Mouse (Mus musculus): ENCODE measurements around the gene Dlat.

Gene Dlat

DNA sequence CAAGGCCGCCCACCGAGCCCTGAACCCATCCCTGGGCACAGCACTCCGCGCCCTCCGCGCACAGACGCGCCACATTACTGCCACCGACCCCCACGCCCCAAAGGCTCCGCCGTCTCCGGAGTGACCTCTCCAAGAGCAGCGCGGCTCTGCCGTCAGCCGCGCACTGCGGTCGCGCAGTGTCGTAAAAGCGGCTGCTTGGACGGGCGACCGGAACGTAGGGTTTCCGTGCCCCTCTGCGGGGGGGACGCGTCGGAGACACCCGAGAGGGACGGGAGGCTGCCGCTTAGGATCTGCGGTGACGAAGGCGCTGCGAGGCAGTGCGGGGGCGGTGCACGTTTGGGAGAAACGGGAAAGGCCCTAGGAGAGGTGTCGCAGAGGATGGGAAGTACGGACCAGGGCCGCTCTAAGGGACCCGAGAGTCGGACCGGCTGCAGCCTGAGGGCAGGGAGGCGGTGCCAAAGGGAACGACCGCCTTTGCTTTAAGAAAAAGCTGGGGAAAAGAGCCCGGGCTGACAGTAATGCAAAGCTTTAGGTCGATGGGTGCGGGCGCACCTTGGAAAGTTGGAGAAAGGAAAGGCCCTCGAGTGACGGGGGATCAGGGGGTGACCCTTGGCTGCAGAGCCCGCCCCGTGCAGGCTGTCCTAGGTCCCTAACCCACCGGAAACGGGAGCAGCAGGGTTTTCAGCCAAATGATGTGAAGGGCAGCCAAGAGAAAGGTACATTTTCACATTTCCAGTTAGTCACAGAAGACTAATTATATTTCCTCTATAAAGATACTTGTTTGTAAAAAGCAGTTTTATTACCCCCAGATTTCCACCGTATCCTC, at the start of gene Dlat:
Gene Dlat, minus strand, starts transcription at position 389 of the 826 bp plus-strand sequence.
- in situ Hi-C loops (cut with MboI, MseI) = loop anchor here (5.0 kb wide), 1 partner anchor 37 kb away; no protein-coding TSS in a partner anchor

GRCm38 (mm10) chr9:50709108-50709507, 49.5 kb upstream of the Dlat start:
- in situ Hi-C loops (cut with MboI, MseI) = no loop called here

- in situ Hi-C loops (cut with MboI, MseI) = no loop called here
Measured at GRCm38 (mm10) chr9:50704907-50705306, 45.3 kb upstream of the Dlat start.

- in situ Hi-C loops (cut with MboI, MseI) = no loop called here
Measured at GRCm38 (mm10) chr9:50700921-50701691, 41.5 kb upstream of the Dlat start.

GRCm38 (mm10) chr9:50698418-50699409, 39.1 kb upstream of the Dlat start:
- in situ Hi-C loops (cut with MboI, MseI) = loop anchor here (5.0 kb wide), 1 partner anchor 34 kb away; no protein-coding TSS in a partner anchor

DNA sequence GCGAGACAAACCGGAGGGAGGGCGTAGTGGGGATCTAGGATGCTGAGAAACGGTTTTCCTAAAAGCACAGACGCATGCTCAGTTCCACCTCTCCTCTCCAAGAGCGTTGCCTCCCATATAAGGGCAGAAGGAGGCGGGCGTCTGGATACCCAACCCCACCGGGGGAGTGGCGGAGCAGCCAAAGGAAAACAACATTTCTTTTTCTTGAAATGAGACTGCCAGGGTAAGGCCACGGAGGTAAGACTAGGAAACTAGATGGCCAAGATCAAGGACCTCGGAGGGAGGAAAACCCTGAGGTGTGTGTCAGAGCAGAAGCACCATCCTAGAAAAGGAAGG, 38.1 kb upstream of the Dlat start:
- in situ Hi-C loops (cut with MboI, MseI) = loop anchor here (5.0 kb wide), 1 partner anchor 35 kb away; no protein-coding TSS in a partner anchor

GRCm38 (mm10) chr9:50696851-50697705, 37.5 kb upstream of the Dlat start:
- in situ Hi-C loops (cut with MboI, MseI) = loop anchor here (5.0 kb wide), 1 partner anchor 35 kb away; no protein-coding TSS in a partner anchor

DNA sequence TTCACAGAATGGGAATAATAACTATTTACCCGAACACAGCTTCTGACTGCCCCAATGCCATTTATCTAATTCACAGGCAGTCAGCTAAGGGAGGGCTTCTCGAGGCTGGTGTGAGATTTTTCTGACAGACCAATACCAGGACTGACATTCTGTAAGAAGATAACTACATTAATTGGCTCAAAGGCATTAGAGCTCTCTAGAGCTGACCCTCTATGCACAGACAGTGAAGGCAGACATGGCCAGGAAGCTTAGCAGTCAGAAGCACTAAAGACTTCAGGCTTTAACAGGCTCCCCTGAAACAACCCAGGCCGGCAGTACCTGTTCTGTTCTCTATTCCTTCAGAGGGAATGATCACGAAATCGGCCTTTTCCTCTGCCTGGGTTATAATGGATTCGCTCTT, 35.6 kb upstream of the Dlat start:
- in situ Hi-C loops (cut with MboI, MseI) = loop anchor here (5.0 kb wide), 1 partner anchor 37 kb away; no protein-coding TSS in a partner anchor

DNA sequence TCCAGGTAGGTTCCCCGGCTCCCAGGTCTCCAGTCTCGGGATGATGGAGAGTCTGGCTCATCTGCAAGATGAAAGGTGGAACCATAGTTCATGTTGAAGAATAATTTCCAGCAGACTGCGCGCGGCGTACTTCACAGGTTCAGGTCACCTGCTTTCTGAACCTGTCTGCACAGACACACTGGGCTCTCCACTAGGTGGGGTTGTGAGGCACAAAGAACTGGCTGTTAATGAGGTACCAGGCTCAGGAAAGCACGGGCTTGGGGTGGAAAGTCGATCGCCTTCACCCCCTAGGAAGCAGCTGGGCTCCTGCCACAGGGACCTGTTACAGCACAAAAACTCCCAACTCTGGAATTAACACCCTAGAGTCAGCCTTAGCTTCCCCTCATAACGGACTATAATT, 34.1 kb upstream of the Dlat start:
- in situ Hi-C loops (cut with MboI, MseI) = no loop called here

GRCm38 (mm10) chr9:50692626-50693580, 33.3 kb upstream of the Dlat start:
- in situ Hi-C loops (cut with MboI, MseI) = no loop called here

DNA sequence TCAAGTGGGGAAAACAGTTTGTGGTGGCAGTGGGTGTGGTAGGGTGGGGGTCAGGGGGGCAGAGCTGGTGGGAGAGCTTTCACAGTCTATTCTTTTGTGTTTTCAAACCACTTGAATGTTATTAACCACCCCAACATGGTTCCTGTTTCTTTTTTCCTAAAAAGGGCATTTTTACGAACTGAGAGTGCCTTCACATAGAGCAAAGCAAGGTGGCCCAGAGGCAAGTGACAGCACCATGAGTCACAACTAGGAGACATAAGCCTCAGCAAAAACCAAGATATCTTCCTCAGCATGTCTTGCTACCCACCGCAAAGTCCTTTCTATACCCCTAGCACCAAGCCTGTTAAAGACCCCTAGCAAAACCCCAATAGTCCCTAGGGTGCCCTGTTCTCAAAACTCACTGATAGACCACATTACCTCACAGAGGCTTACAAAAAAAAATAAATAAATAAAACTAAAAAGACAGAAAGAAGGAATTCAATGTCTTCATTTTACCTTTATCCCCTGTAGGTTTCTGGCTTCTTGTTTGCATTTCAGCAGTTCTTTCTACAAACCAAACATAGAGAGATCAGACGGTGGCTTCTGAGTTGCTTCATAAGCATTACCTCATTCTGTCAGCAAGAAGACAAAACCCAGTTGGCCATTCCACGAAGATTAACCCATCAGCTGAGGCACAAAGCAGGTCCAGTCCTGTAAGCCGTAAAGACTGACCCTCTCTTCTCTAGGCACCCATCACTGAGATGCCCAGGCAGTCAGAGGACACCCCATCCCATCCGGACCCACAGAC, 27.5 kb upstream of the Dlat start:
- in situ Hi-C loops (cut with MboI, MseI) = no loop called here

DNA sequence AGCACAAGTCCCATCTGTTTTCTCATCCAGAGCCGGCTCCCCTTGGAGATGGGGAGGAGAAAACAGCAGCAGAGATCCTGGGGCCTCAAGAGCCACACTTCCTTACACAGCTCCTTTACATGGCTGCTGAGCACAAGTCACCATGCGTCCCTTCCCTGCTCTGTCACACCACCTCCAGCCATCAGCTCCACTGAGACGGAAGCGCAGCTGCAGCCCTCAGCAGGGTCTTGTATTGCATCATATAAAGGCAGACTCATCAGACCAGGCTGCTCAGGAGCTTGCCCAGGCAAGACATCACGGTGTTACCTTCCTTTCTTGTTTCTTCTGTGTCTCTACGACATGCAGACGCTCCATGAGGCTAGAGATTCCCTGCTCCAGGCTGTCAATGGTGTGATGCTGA, 22.1 kb upstream of the Dlat start:
- in situ Hi-C loops (cut with MboI, MseI) = no loop called here

GRCm38 (mm10) chr9:50679406-50679805, 19.8 kb upstream of the Dlat start:
- in situ Hi-C loops (cut with MboI, MseI) = no loop called here

GRCm38 (mm10) chr9:50674771-50675170, 15.2 kb upstream of the Dlat start:
- in situ Hi-C loops (cut with MboI, MseI) = no loop called here

DNA sequence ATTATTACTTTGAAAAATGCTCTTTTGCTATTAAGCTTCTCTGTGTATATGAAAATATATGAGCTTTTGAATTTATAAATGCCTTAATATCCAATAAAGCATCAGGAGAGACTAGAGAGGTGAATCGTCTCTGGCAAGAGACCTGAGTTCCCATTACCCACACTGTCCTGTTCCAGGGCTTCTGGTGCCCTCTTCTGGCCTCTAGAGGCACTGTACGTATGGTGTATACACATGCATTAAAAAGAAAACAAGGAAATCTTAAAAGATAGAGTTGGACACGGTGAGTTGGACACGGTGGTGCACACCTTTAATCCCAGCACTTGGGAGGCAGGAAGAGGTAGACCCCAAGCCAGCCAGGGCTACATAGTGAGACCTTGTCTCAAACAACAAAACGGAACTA, 11.1 kb upstream of the Dlat start:
- in situ Hi-C loops (cut with MboI, MseI) = no loop called here

DNA sequence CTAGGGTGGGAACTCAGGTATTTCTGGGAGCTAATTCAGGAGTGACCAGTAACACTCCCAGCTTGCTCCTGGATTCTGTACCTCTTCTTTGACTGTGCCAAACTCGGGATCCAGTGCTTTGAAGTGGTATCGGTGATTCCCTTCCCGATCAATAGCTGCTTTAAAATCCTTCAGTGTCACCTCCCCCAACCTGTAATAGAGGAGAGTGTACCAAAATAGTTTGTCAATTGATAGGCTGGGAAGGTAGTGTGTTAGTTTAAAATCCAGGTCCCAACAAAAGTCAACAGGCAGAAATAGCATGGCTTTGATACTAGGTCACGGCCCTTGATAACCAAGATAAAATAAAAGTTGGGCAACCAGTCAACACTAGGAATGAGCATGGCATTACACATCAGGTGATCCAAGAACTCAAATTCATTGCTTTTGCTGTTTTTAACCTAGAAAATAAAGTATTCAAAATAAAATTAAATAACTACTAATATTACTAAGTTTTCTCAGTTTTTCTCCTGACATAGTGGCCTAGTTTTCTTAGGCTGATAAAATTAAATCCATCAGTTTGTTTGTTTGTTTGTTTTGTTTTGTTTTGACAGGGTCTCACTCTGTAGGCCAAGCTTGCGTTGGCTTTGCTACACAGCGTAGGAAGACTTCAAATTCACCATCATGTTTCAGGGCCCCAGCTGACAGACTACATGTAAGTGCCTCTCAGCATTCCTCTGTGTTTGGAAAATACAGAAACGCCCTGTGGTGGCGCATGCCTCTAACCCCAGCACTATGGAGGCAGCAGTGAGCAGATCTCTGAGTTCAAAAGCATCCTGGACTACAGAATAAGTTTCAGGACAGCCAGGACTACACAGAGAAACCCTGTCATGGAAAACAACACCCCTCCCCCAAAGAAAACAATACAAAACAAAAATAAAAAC, 8.3 kb upstream of the Dlat start:
- in situ Hi-C loops (cut with MboI, MseI) = no loop called here

GRCm38 (mm10) chr9:50666442-50666841, 6.9 kb upstream of the Dlat start:
- in situ Hi-C loops (cut with MboI, MseI) = no loop called here

Data from T-helper 1 cell (primary cell).